Mouse (Mus musculus) neural tube, embryonic 12.5 days (tissue): ENCODE data around the gene Ackr3. TPM values are rescaled to one million over a fixed set of nuclear protein-coding genes. Genes with fewer than 3 reads are reported as not detected.

Experiments used
- ATAC-seq: fragments of 200-750 bp; cut with Nextera tagmentation; 2 replicates; pipeline ENCODE4 v1.8.0; 2017; ENCODE audit warnings: low read depth, mild to moderate bottlenecking, moderate TSS enrichment, moderate library complexity; ENCODE audit not compliant: low FRiP score
- H3K27ac ChIP-seq: fragments of 300-500 bp; sonication (generic); 2 replicates; pipeline ENCODE4 v1.5.1; 2016
- H3K27me3 ChIP-seq: fragments of 300-500 bp; sonication (generic); replicated peaks from 2 replicates; pipeline ENCODE4 v1.6.1; 2016; ENCODE audit warnings: mild to moderate bottlenecking
- H3K36me3 ChIP-seq: fragments of 300-500 bp; sonication (generic); 2 replicates; pipeline ENCODE4 v1.6.1; 2016; ENCODE audit warnings: mild to moderate bottlenecking
- H3K4me1 ChIP-seq: fragments of 300-500 bp; sonication (generic); 2 replicates; pipeline ENCODE4 v1.6.1; 2016
- H3K4me2 ChIP-seq: fragments of 300-500 bp; sonication (generic); replicated peaks from 2 replicates; pipeline ENCODE4 v1.6.1; 2016; ENCODE audit warnings: mild to moderate bottlenecking
- H3K4me3 ChIP-seq: fragments of 300-500 bp; sonication (generic); 2 replicates; pipeline ENCODE4 v1.5.1; 2016
- H3K9ac ChIP-seq: fragments of 300-500 bp; sonication (generic); 2 replicates; pipeline ENCODE4 v1.6.1; 2016; ENCODE audit warnings: mild to moderate bottlenecking
- H3K9me3 ChIP-seq: fragments of 300-500 bp; sonication (generic); 2 replicates; pipeline ENCODE4 v1.6.1; 2016; ENCODE audit warnings: mild to moderate bottlenecking
- WGBS: fragments of 180-500 bp; shearing (Covaris S2); methylation state at CpG from one replicate; pipeline ENCODE4 v1.1.7; 2016; 5-methylcytosine and 5-hydroxymethylcytosine counted together
- polyA plus RNA-seq: library from polyadenylated mRNA; unstranded; fragments of >200 nt; fragmentation: Nextera tagmentation; extraction: Ambion mirVana; gene quantifications from 2 replicates; pipeline ENCODE4 v1.2.1, GENCODE M21; 2016

The Ackr3 gene
- polyA plus RNA-seq, 1 experiment from 2014 or later, result 38.0 TPM

DNA sequence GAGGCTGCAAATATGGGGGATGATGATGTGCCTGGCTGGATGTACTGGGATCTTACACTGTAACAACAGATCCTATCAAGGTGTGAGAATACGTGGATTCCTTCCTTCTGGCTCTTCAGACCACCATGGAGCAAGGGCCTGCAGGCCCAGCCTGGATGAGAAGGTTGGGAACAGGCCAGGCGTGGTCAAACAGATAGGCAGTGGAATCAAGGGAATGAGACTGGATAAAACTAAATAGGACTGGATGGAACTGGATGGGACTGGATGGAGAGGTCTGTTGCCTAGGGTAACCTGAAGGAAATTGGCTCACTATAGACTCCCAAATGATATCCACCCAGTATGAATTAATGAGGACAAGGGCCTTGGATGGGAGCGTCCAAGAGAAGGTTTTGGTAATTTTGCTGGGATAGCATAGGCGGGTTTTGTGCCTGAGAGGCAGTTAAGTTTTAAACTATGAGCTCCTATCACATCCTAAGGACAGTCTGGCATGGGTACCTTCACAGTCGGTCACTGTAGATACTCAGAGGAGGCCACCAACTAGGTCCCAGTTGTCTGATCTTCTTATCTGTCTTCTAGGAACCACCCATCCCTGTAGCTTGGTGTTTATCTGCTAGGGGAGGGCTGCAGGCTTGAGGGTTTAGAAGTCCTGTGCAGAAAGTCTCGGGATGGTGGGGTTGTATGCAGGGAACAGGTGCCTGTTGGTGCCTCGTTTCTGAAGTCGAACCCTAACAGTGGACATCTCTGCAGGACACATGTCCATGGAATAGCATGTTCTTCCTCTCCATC is 44.2 kb downstream of the Ackr3 start:
- Histone ChIP-seq H3K4me1 (peaks cover 44% of the 10 kb centered on the region), H3K9me3 (no peaks in the 10 kb centered on the region), H3K9ac (no peak overlapping the region), H3K4me3 (no peak overlapping the region), H3K36me3 (no peaks in the 10 kb centered on the region), H3K27me3 (no peaks in the 10 kb centered on the region), H3K27ac (no peak overlapping the region), H3K4me2 (no peak overlapping the region)
- 96% methylated on average over 8 of the region's 8 CpGs for WGBS
- ATAC-seq, result no peak

- H3K4me2 ChIP-seq, result no peak overlapping the region
- 79% methylated on average over 9 of the region's 9 CpGs for WGBS
- H3K27ac ChIP-seq, result no peak overlapping the region
- H3K27me3 ChIP-seq, result no peaks in the 10 kb centered on the region
- peaks cover 53% of the 10 kb centered on the region for H3K4me1 ChIP-seq
- no peak for ATAC-seq
- no peak overlapping the region for H3K4me3 ChIP-seq
- H3K9ac ChIP-seq, result no peak overlapping the region
- no peaks in the 10 kb centered on the region for H3K36me3 ChIP-seq
- no peaks in the 10 kb centered on the region for H3K9me3 ChIP-seq
These were observed 45.4 kb downstream of the Ackr3 start for GRCm38 (mm10) chr1:90248966-90249735.

- H3K9me3 ChIP-seq, result no peaks in the 10 kb centered on the region
- no peak overlapping the region for H3K4me3 ChIP-seq
- H3K4me1 ChIP-seq, result peaks cover 53% of the 10 kb centered on the region
- H3K9ac ChIP-seq, result no peak overlapping the region
- H3K27ac ChIP-seq, result no peak overlapping the region
- H3K4me2 ChIP-seq, result no peak overlapping the region
- WGBS, result 90% methylated on average over 6 of the region's 6 CpGs
- no peaks in the 10 kb centered on the region for H3K36me3 ChIP-seq
- no peaks in the 10 kb centered on the region for H3K27me3 ChIP-seq
- no peak for ATAC-seq
These were observed 46.6 kb downstream of the Ackr3 start for GRCm38 (mm10) chr1:90250419-90250818.

- Histone ChIP-seq H3K9me3 (no peaks in the 10 kb centered on the region), H3K9ac (no peak overlapping the region), H3K4me3 (no peak overlapping the region), H3K4me2 (no peak overlapping the region), H3K4me1 (peaks cover 53% of the 10 kb centered on the region), H3K36me3 (no peaks in the 10 kb centered on the region), H3K27me3 (no peaks in the 10 kb centered on the region), H3K27ac (no peak overlapping the region)
- 79% methylated on average over 3 of the region's 3 CpGs for WGBS
- ATAC-seq, result no peak
These were observed 47.4 kb downstream of the Ackr3 start for GRCm38 (mm10) chr1:90251156-90251555.

DNA sequence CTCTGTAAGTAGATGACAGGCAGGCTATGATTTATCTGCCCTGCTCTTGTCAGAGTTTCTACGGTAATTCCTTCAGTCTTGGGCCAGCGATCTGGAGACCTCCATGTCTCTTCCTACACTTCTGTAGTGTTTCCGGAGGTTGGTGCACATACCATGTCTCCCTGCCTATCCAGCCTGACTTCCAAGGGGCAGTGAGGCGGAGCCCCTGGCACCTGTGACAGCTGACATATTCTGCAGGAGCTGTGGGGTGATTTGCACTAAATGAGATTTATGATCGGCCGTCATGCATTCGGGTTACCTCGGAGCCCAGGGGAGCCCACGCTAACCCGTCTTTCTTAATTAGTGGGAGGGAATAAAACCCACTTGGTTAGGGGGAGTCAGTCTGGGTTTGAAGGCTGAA is 49.7 kb downstream of the Ackr3 start:
- 0 out of 2 replicates have a peak, but pooled peaks have one; percentile 44 for ATAC-seq
- Histone ChIP-seq H3K9ac (no peak overlapping the region), H3K4me3 (no peak overlapping the region), H3K4me1 (peaks cover 42% of the 10 kb centered on the region), H3K27me3 (no peaks in the 10 kb centered on the region), H3K4me2 (no peak overlapping the region), H3K36me3 (no peaks in the 10 kb centered on the region), H3K9me3 (no peaks in the 10 kb centered on the region), H3K27ac (no peak overlapping the region)
- WGBS, result 54% methylated on average over 10 of the region's 10 CpGs

DNA sequence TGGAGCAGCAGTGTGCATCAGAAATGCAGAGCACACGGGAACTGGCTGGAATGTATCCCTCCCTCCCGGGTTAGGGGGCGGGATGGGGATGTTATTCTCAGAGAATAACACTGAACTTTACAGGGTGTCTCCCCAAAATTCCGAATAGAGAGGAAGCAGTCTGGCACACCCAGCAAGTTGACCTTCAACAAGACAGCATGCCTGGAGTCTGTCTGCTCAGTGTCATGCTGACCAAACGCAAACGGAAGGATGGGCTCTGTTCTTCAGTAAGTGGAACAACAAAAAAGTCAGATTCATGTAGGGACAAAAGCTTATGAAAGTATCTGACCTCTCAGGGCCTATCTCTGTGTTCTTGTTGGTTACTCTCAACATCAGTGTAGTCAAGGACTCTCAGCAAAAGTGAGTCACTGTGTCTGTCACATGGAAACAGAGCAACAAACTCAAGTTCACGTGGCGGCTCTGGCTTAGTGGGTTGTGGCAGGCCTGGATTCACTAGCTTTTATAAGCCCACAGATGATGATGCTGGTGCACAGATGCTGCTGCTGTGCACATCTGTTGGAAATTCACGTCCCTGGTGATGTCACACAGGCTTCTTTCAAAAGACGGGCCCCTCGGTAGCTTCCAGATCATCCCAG is 54.6 kb downstream of the Ackr3 start:
- no peak overlapping the region for H3K9ac ChIP-seq
- ATAC-seq, result no peak
- H3K4me3 ChIP-seq, result no peak overlapping the region
- H3K4me1 ChIP-seq, result peaks cover 7% of the 10 kb centered on the region
- no peaks in the 10 kb centered on the region for H3K27me3 ChIP-seq
- H3K36me3 ChIP-seq, result no peaks in the 10 kb centered on the region
- 84% methylated on average over 11 of the region's 11 CpGs for whole genome bisulfite sequencing
- no peaks in the 10 kb centered on the region for H3K9me3 ChIP-seq
- H3K27ac ChIP-seq, result no peak overlapping the region
- no peak overlapping the region for H3K4me2 ChIP-seq

DNA sequence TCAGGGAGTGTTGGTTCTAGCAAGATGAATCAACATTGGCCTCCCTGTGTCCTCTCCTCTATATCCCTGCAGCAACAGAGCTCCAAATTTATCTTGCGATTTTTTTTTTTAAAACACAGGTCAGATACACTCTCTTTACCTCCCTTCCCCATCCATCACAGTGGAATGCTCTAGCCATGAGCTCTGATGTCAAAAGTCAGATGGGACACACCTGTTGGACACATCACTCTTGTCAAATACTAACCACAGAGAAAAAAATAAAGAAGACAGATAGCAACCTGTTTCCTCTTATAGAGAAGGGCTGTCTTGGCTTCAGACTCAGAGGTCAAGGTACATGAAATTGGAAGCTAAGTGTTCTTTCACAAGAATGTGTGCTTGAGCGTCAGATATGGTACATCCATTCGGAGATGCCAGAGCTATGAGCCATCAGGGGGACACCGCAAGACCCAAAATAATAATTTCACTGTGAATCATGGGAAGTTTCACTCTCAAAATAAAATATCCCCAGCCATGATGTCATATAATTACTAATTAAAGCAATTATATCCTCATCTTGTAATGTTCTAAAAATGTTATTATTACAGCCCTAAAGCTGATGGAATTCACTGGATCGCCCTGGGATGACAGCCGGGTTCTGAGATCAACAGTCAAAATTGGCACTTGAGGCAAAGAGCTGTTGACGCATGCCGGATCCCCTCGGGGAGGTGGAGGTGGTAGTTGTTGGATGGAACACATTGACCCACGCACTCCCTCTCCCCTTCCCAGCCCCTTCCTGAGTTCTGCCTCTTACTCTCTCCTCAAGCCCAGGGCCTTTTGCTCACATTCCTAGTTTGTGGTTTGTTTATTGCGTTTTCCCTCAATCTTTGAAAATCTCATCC is 57.2 kb downstream of the Ackr3 start:
- Histone ChIP-seq H3K36me3 (no peaks in the 10 kb centered on the region), H3K27me3 (no peaks in the 10 kb centered on the region), H3K4me2 (no peak overlapping the region), H3K4me1 (no peaks in the 10 kb centered on the region), H3K9me3 (no peaks in the 10 kb centered on the region), H3K4me3 (no peak overlapping the region), H3K27ac (no peak overlapping the region), H3K9ac (no peak overlapping the region)
- WGBS, result 94% methylated on average over 11 of the region's 11 CpGs
- no peak for ATAC-seq

- no peaks in the 10 kb centered on the region for H3K9me3 ChIP-seq
- no peak overlapping the region for H3K4me3 ChIP-seq
- WGBS, result 85% methylated on average over 8 of the region's 8 CpGs
- H3K4me1 ChIP-seq, result no peaks in the 10 kb centered on the region
- no peak overlapping the region for H3K4me2 ChIP-seq
- no peak overlapping the region for H3K9ac ChIP-seq
- H3K27me3 ChIP-seq, result no peaks in the 10 kb centered on the region
- ATAC-seq, result no peak
- no peak overlapping the region for H3K27ac ChIP-seq
- H3K36me3 ChIP-seq, result no peaks in the 10 kb centered on the region
These were observed 58.6 kb downstream of the Ackr3 start for GRCm38 (mm10) chr1:90262380-90262779.

Other genes with a start within 250 kb of the Ackr3 start
- gene Asb18, start 189.3 kb upstream of the Ackr3 start, polyA plus RNA-seq, result 0.79 and 0.94 TPM in 2 replicates
- gene Iqca, start 50.6 kb upstream of the Ackr3 start, polyA plus RNA-seq, result 0.13 TPM in 1 of 2 replicates, not detected in the other